Mouse (Mus musculus): ENCODE data around the gene Gm4767. TPM values are rescaled to one million over a fixed set of nuclear protein-coding genes. Genes with fewer than 3 reads are reported as not detected.

The Gm4767 gene
- polyA plus RNA-seq (2012; rRNA removed; ENCODE audit: low replicate concordance) = 0.04 and 0.05 TPM in 2 replicates

DNA sequence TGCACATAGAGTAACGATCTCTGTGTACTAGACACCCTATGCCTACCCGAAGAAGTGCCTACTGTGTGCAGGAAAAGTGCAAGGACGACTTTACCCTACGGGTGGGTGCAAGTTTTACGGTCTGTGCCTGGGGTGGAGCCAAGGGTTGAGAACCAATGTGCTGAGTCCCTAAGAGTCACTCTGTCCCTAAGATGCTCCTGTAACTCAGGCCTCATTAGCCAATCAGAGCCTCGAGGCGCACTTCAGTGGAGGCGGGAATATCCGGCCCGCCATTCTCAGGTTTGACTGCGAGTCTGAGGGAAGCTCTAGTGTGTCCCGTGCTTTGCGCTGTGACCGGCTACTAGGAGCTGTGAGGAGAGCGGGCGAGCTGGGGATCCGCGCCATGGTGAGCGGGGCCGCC is at the start of gene Gm4767:
Gm4767 (plus strand) TSS at position 288 of the 400 bp plus-strand sequence.

DNA sequence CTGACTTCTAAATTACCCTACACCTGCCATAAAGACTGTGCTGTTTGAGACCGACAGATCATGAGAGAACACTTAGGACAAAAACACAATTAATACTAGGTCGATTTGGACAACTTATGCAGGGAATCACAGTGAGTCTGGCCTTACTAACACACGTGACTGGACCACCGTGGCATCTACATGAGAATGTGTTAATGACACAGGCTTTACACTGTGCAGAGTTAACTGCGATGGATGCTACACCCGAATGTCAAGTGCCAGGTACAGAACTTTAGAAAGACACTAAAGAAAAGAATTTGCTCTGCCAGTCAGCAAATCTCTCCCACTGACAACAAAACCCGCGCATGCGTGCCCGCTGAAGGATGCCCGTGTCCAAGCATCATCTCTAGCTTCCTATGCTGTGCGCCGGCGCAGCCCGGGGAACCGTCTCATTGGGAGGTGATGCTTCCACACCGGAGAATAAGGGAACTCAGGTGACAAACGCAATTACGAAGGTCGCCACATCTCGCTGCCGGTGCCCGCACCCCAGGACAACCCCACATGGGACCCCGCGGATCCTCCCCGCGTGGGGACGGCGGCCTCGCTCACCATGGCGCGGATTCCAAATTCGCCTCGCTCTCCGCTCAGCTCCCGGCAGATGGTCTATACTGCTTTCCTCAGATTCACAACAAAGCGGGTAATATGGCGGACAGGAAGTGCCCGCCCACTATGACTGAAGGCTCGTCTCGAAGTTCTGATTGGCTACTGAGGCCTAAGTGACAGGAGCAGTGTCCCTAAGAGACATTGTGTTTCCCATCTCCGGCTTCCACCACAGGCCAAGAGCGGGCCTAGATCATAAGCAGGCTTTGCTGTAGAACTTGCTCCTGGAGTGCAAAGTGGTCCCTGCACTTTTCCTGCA is 41.2 kb upstream of the Gm4767 start, which contains the start of gene Gm3055:
Gm3055 (minus strand) TSS at position 656 of the 898 bp plus-strand sequence.

DNA sequence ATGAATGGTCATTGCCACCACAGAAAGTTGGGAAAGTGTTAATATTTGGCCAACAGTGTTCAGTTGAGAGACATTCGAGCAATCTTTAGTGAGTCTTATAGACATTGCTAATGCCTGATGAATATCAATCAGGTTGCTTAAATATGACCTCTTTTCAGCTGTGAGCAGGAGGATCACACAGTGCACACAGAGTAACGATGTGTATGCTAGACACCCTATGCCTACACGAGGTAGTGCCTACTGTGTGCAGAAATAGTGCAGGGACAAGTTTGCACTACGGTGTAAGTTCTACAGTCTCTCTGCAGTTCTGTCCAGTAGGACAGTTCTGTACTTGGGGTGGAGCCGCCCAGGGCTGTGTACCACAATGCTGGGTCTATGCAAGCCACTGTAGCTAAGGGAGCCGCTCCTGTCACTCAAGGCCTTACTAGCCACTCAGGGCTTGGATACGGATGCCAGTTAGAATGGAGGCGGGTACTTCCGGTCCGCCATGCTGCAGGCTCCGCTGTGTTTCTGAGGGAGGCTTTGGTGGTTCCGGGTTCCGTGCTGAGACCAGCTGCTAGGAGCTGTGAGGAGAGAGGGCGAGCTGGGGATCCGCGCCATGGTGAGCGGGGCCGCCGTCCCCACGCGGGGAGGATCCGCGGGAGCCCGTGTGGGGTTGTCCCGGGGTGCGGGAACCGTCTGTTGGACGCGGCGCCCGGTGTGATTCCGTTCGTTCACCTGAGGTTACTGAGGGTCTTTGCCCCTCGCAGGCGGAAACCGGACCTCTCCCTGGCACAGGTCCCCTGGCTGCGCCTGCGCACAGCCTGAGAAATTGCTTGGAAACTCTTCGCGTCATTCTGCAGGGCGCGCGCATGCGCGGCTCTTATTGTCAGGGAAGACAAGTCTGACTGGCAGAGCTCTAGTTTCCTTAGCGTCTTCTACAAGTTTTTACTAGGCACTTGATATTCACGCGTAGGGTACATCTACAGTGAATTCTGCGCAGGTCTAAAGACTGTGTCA is 51.7 kb downstream of the Gm4767 start, which contains the start of gene Gm32687:
Gm32687 (plus strand) TSS at position 526 of the 999 bp plus-strand sequence.

Other genes starting within 250 kb of the Gm4767 start
- 18.3 and 66.9 TPM in 2 replicates for gene Tle2, start 237.6 kb upstream of the Gm4767 start, polyA plus RNA-seq (2012; rRNA removed; ENCODE audit: low replicate concordance)
- 6.1 and 27.7 TPM in 2 replicates for gene Tle6, start 211.1 kb upstream of the Gm4767 start, polyA plus RNA-seq (2012; rRNA removed; ENCODE audit: low replicate concordance)
- gene BC025920, start 205.9 kb upstream of the Gm4767 start, polyA plus RNA-seq (2012; rRNA removed; ENCODE audit: low replicate concordance) = 0.40 and 0.58 TPM in 2 replicates
- gene Sirt6, start 184.4 kb upstream of the Gm4767 start, polyA plus RNA-seq (2012; rRNA removed; ENCODE audit: low replicate concordance) = 33.5 and 36.6 TPM in 2 replicates
- 12.7 and 25.7 TPM in 2 replicates for gene Ankrd24, start 183.6 kb upstream of the Gm4767 start, polyA plus RNA-seq (2012; rRNA removed; ENCODE audit: low replicate concordance)
- gene Gm10778, start 163.1 kb upstream of the Gm4767 start, polyA plus RNA-seq (2012; rRNA removed; ENCODE audit: low replicate concordance) = not detected in 2 replicates
- gene Zfp433, start 107.4 kb upstream of the Gm4767 start, polyA plus RNA-seq (2012; rRNA removed; ENCODE audit: low replicate concordance) = not detected in 2 replicates
- not detected in 2 replicates for gene Gm3055, start 41.0 kb upstream of the Gm4767 start, polyA plus RNA-seq (2012; rRNA removed; ENCODE audit: low replicate concordance)
- gene Gm32687, start 51.7 kb downstream of the Gm4767 start, polyA plus RNA-seq (2012; rRNA removed; ENCODE audit: low replicate concordance) = 0.04 and 0.20 TPM in 2 replicates
- not detected in 2 replicates for gene Zfp781, start 118.3 kb downstream of the Gm4767 start, polyA plus RNA-seq (2012; rRNA removed; ENCODE audit: low replicate concordance)
- 0.16 and 0.47 TPM in 2 replicates for gene Zfp873, start 235.9 kb downstream of the Gm4767 start, polyA plus RNA-seq (2012; rRNA removed; ENCODE audit: low replicate concordance)

All from duodenum, adult 2 months (tissue).